Mouse (Mus musculus) c-Kit-positive CD71-positive TER-119-positive erythroid progenitor cells, embryonic 14.5 days (primary cell): Measurements from ENCODE around the gene Olfr332.
"Not testable (repeated sequence)": the region's sequence is repeated elsewhere in the genome, so short reads cannot be mapped to it uniquely, and the experiment has no call there.

Experiments used
- DNase-seq: peaks from one replicate; pipeline ENCODE4 v3.0.0-alpha.2; 2013; ENCODE audit warnings: low spot score

The Olfr332 gene

GRCm38 (mm10) chr11:58492455-58492854 is at the start of gene Olfr332:
Olfr332 (minus strand) TSS chr11:58492555.
- no peak for DNase-seq

GRCm38 (mm10) chr11:58534736-58535135 is 42.4 kb upstream of the Olfr332 start, which contains the start of gene Olfr330:
Olfr330 (minus strand) TSS chr11:58534836.
- not testable (repeated sequence) for DNase-seq

GRCm38 (mm10) chr11:58519756-58520155 is 27.4 kb upstream of the Olfr332 start:
- DNase-seq = not testable (repeated sequence)

GRCm38 (mm10) chr11:58518916-58519315 is 26.6 kb upstream of the Olfr332 start:
- not testable (repeated sequence) for DNase-seq

- not testable (repeated sequence) for DNase-seq
Measured at GRCm38 (mm10) chr11:58509058-58509457, 16.7 kb upstream of the Olfr332 start.

GRCm38 (mm10) chr11:58502472-58502871 is 10.1 kb upstream of the Olfr332 start, which contains the start of gene Olfr331:
Olfr331 (minus strand) TSS chr11:58502572.
- DNase-seq = not testable (repeated sequence)

- DNase-seq = no peak
Measured at GRCm38 (mm10) chr11:58499290-58499689, 6.9 kb upstream of the Olfr332 start.

- DNase-seq = no peak
Measured at GRCm38 (mm10) chr11:58498761-58499160, 6.4 kb upstream of the Olfr332 start.

- no peak for DNase-seq
Measured at GRCm38 (mm10) chr11:58462170-58462569, 30.2 kb downstream of the Olfr332 start, which contains the start of gene Olfr30. Olfr30 (minus strand) TSS chr11:58462270.

GRCm38 (mm10) chr11:58453592-58453991 is 38.8 kb downstream of the Olfr332 start:
- DNase-seq = no peak

GRCm38 (mm10) chr11:58452759-58453158 is 39.6 kb downstream of the Olfr332 start, which contains the start of gene Lypd9:
Lypd9 (minus strand) TSS chr11:58452923.
- DNase-seq = no peak
